Mouse (Mus musculus) spleen, adult 2 months (tissue): Measurements from ENCODE around the gene Zbtb46. TPM values are rescaled to one million over a fixed set of nuclear protein-coding genes. Genes with fewer than 3 reads are reported as not detected.

Experiments
- DNase-seq, 2 experiments: peaks; one replicate each; pipeline versions ENCODE4 v3.0.0 to v3.0.0-alpha.2; 2012 to 2021; ENCODE audit warnings: low spot score in 2 of 2, low read depth in 1 of 2
- H3K27ac ChIP-seq: fragments of 200-500 bp; 2 replicates; pipeline ENCODE4 v1.5.1; 2012; ENCODE audit warnings: low read length, inconsistent platforms; ENCODE audit not compliant: insufficient read depth
- H3K27me3 ChIP-seq: fragments of 200-500 bp; 2 replicates; pipeline ENCODE4 v1.6.1; 2012; ENCODE audit warnings: mild to moderate bottlenecking, moderate library complexity, low read length, inconsistent platforms; ENCODE audit not compliant: control insufficient read depth, insufficient read depth
- H3K36me3 ChIP-seq: fragments of 200-500 bp; 2 replicates; pipeline ENCODE4 v1.6.1; 2012; ENCODE audit warnings: mild to moderate bottlenecking, low read length, inconsistent platforms; ENCODE audit not compliant: control insufficient read depth, insufficient read depth
- H3K4me1 ChIP-seq: fragments of 200-500 bp; 2 replicates; pipeline ENCODE4 v1.6.1; 2011; ENCODE audit warnings: inconsistent platforms; ENCODE audit not compliant: control insufficient read depth, insufficient read depth, insufficient read length
- H3K4me3 ChIP-seq: fragments of 200-500 bp; 2 replicates; pipeline ENCODE4 v1.5.1; 2011; ENCODE audit warnings: mild to moderate bottlenecking, inconsistent platforms; ENCODE audit not compliant: insufficient read depth, insufficient read length; ENCODE audit errors: extremely low read depth
- CTCF ChIP-seq: fragments of 200-500 bp; IDR thresholded peaks from 2 replicates; pipeline ENCODE4 v1.5.1; 2011; ENCODE audit warnings: mild to moderate bottlenecking, inconsistent platforms; ENCODE audit not compliant: insufficient read depth, insufficient read length, insufficient replicate concordance; ENCODE audit errors: extremely low read depth
- POLR2A ChIP-seq: fragments of 200-500 bp; IDR thresholded peaks from 2 replicates; pipeline ENCODE4 v1.6.1; 2011; ENCODE audit warnings: low read depth, low read length, inconsistent platforms
- WGBS: fragments of 180-500 bp; shearing (Covaris S2); methylation state at CpG from one replicate; pipeline ENCODE4 v1.1.7; 2018; 5-methylcytosine and 5-hydroxymethylcytosine counted together
- polyA plus RNA-seq: library from polyadenylated mRNA; depleted of rRNA; stranded (reverse); fragments of >200 nt; gene quantifications from 2 replicates; pipeline ENCODE4 v1.2.3, GENCODE M21; 2012

Gene Zbtb46
- polyA plus RNA-seq, 1 experiment = 10.9 TPM

DNA sequence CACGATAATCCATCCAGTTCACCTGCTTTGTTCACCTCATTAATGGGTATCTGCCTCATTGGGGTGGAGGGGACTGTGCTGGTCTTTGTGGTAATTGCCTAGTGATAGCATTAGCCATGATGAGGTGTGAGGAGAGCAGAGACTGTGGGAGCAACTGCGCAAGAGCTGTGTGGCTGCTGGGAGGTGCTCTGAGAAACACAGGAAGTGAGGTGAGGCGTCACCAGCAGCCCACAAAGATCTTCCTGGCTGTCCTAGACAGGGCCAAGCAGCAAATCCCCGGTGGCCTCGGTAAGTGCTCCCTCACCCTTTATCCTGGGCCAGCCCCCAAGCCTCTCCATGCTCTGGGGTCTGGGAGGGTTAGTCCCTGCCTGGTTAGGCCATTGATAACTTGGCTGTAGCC lies 78.1 kb downstream of the Zbtb46 start:
- no peaks in the 10 kb centered on the region for H3K27me3 ChIP-seq
- peaks cover 39% of the 10 kb centered on the region for H3K36me3 ChIP-seq
- peak overlapping the region; percentile 65 for H3K27ac ChIP-seq
- H3K4me1 ChIP-seq = peaks cover 19% of the 10 kb centered on the region; the same call in 1 of the 2 replicates
- peak overlapping the region; percentile 61 for H3K4me3 ChIP-seq
- WGBS = 53% methylated on average over 5 of the region's 5 CpGs
- DNase-seq = peak in 1 of 2 experiments; percentile 29
- TF ChIP-seq POLR2A (no peak), CTCF (no peak)

DNA sequence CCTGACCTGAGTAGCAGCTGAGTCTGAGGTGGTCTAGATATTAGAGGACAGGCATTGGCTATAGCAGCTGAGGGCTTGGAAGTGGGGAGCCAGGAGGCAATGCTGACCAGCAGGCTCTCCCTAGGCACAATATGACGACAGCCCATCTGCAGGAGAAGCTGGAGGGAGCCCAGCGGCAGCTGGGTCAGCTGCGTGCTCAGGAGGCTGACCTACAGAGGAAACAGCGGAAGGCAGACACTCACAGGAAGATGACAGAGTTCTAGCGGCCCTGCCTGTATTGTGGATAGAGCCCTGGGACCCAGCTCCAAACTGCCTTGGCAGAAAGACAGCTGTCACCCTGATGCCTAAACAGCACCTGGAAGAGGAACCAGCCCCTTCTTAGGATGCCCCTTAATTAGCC lies 79.0 kb downstream of the Zbtb46 start:
- 88% methylated on average over 5 of the region's 5 CpGs for WGBS
- Histone ChIP-seq H3K27me3 (no peaks in the 10 kb centered on the region), H3K27ac (no peak overlapping the region), H3K4me1 (peaks cover 19% of the 10 kb centered on the region; the same call in 1 of the 2 replicates), H3K36me3 (peaks cover 36% of the 10 kb centered on the region), H3K4me3 (no peak overlapping the region)
- TF ChIP-seq CTCF (no peak), POLR2A (no peak)
- DNase-seq = no peak

DNA sequence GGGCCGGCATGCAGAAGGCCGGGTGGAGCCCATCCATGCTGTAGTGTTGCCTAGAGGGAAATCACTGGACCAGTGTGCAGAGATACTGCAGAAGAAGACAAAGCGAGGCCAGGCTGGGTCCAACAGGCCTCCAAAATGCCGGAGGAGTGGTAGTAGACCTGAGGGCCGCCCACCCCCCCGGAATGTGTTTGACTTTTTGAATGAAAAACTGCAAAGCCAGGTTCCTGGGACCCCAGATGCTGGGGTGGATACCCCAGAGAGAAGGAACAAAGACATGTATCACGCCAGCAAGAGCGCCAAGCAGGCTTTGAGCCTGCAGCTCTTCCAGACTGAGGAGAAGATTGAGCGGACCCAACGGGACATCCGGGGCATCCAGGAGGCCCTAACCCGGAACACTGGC lies 79.4 kb downstream of the Zbtb46 start, which contains the start of gene Lime1:
TSS of gene Lime1 (plus strand) at position 301 of the 400 bp plus-strand sequence.
- peaks cover 32% of the 10 kb centered on the region for H3K36me3 ChIP-seq
- DNase-seq = no peak
- no peak for TF ChIP-seq CTCF
- TF ChIP-seq POLR2A = no peak
- H3K4me3 ChIP-seq = no peak within 1 kb of the TSS
- 95% methylated on average over 12 of the region's 12 CpGs for WGBS
- H3K27ac ChIP-seq = peak within 1 kb of the TSS; percentile 65; the same call in 1 of the 2 replicates
- H3K4me1 ChIP-seq = peaks cover 19% of the 10 kb centered on the region; the same call in 1 of the 2 replicates
- H3K27me3 ChIP-seq = no peaks in the 10 kb centered on the region

DNA sequence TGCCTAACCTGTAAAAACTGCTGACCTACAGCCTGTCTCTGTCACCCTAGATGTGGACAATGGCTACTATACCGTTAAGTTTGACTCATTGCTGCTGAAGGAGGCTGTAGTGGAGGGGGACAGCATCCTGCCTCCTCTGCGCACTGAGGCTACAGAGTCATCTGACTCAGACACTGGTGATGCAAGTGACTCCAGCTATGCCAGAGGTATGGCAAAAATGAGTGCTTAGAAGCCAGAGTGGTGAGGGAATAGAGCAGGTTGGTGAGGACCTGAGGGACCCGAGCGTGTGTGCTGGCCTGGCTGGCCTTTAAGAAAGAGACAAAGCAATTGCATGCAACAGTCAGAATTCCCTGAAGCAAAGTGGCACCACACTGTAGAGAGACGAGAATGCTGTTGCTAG lies 80.5 kb downstream of the Zbtb46 start:
- TF ChIP-seq CTCF = no peak
- TF ChIP-seq POLR2A = no peak
- no peaks in the 10 kb centered on the region for H3K27me3 ChIP-seq
- H3K4me3 ChIP-seq = no peak overlapping the region
- H3K36me3 ChIP-seq = peaks cover 27% of the 10 kb centered on the region
- WGBS = 85% methylated on average over 5 of the region's 5 CpGs
- no peak for DNase-seq
- peaks cover 19% of the 10 kb centered on the region; the same call in 1 of the 2 replicates for H3K4me1 ChIP-seq
- H3K27ac ChIP-seq = peak overlapping the region; percentile 36

DNA sequence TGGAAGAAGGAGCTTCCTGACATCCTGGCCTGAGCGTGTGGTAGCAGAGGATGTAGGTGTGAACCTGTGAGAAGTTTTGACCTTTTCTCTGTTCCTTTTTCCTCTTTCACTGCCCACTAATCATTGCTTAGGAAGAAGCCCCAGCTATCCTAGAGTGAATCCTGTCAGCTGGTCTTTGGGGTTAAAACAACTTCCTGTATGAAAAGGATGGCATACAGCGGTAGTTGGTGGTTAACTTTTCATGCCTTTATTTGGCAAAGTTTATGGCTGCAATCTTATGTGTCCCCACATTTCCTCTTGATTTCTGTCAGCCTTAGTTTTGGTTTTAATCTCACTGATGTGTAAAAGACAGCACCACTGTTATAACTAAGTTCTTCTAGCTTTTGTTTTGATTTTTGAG lies 82.0 kb downstream of the Zbtb46 start:
- TF ChIP-seq POLR2A (no peak), CTCF (no peak)
- Histone ChIP-seq H3K4me1 (peaks cover 19% of the 10 kb centered on the region; the same call in 1 of the 2 replicates), H3K4me3 (no peak overlapping the region), H3K36me3 (peaks cover 17% of the 10 kb centered on the region), H3K27ac (peak overlapping the region; percentile 81), H3K27me3 (no peaks in the 10 kb centered on the region)
- WGBS = 15% methylated on average over 2 of the region's 2 CpGs
- DNase-seq = no peak

DNA sequence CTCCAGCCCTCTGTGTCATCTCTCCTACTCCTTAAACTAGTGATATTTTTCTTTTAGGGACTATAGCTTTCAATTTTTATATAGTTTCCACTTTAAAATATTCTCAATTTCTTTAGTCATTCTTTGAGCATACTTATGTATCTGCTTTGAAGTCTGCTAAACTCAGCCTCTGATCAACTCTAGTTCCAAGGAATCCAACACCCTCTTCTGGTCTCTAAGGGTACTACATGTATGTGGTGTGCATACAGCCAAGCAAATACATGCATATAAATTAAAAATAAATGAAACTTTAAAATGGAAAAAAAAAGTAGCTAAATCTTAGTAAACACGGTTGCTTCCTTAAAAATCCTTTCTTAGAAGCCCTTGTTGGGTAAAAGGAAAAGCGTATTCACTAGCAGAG lies 83.4 kb downstream of the Zbtb46 start:
- peaks cover 17% of the 10 kb centered on the region for H3K36me3 ChIP-seq
- H3K27ac ChIP-seq = no peak overlapping the region
- peak in 1 of 2 experiments; percentile 40 for DNase-seq
- H3K4me1 ChIP-seq = peaks cover 17% of the 10 kb centered on the region; the same call in 1 of the 2 replicates
- no peak overlapping the region for H3K4me3 ChIP-seq
- TF ChIP-seq POLR2A (no peak), CTCF (no peak)
- H3K27me3 ChIP-seq = no peaks in the 10 kb centered on the region
- WGBS = 88% methylated on average over 2 of the region's 2 CpGs

DNA sequence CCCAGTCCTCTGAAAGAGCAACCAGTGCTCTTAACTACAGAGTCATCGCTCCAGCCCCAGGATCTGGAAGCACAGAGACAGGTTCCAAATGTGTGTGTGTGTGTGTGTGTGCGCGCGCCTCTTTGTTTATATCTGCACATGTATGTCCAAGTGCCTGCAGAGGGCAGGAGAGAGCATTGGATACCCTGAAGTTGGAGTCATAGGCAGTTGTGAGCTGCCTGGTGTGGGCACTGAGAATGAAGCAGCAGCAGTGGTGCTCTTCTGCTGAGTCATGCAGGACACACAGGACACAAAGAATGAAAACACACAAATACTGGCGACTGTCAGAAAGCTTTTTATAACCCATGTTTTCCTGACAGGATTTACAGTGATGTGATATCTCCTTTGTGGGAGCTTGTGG lies 89.2 kb downstream of the Zbtb46 start:
- Histone ChIP-seq H3K4me3 (no peak overlapping the region), H3K4me1 (peaks cover 9% of the 10 kb centered on the region), H3K36me3 (peaks cover 6% of the 10 kb centered on the region), H3K27ac (no peak overlapping the region), H3K27me3 (no peaks in the 10 kb centered on the region)
- TF ChIP-seq POLR2A (no peak), CTCF (no peak)
- WGBS = 93% methylated on average over 5 of the region's 5 CpGs
- DNase-seq = no peak
